Mouse (Mus musculus): Measurements from ENCODE around the gene Wwc1.
"Not testable (repeated sequence)": the region's sequence is repeated elsewhere in the genome, so short reads cannot be mapped to it uniquely, and the experiment has no call there.

The Wwc1 gene

GRCm38 (mm10) chr11:35837156-35838126, 142.9 kb downstream of the Wwc1 start:
- no peak for DNase-seq (ENCODE audit: low read depth, low spot score)

GRCm38 (mm10) chr11:35834022-35834760, 146.1 kb downstream of the Wwc1 start, which contains the start of gene Rars:
Rars (minus strand) TSS chr11:35834506.
- DNase-seq (ENCODE audit: low read depth, low spot score) = peak; percentile 88

- DNase-seq (ENCODE audit: low read depth, low spot score) = no peak
These were observed 147.1 kb downstream of the Wwc1 start for GRCm38 (mm10) chr11:35833270-35833669.

- DNase-seq (ENCODE audit: low read depth, low spot score) = no peak
These were observed 148.2 kb downstream of the Wwc1 start for GRCm38 (mm10) chr11:35832139-35832538.

GRCm38 (mm10) chr11:35827714-35828113, 152.6 kb downstream of the Wwc1 start:
- DNase-seq (ENCODE audit: low read depth, low spot score) = no peak

- DNase-seq (ENCODE audit: low read depth, low spot score) = no peak
These were observed 164.0 kb downstream of the Wwc1 start for GRCm38 (mm10) chr11:35816316-35816715.

- no peak for DNase-seq (ENCODE audit: low read depth, low spot score)
These were observed 168.9 kb downstream of the Wwc1 start for GRCm38 (mm10) chr11:35811458-35811857.

- no peak for DNase-seq (ENCODE audit: low read depth, low spot score)
These were observed 179.0 kb downstream of the Wwc1 start for GRCm38 (mm10) chr11:35801332-35801731.

GRCm38 (mm10) chr11:35798874-35799273, 181.5 kb downstream of the Wwc1 start, which contains the start of gene Fbll1:
Fbll1 (minus strand) TSS chr11:35798884.
- no peak for DNase-seq (ENCODE audit: low read depth, low spot score)

- no peak for DNase-seq (ENCODE audit: low read depth, low spot score)
These were observed 181.9 kb downstream of the Wwc1 start for GRCm38 (mm10) chr11:35798495-35798820.

- DNase-seq (ENCODE audit: low read depth, low spot score) = no peak
These were observed 182.4 kb downstream of the Wwc1 start for GRCm38 (mm10) chr11:35797751-35798494.

GRCm38 (mm10) chr11:35792800-35793199, 187.5 kb downstream of the Wwc1 start:
- not testable (repeated sequence) for DNase-seq (ENCODE audit: low read depth, low spot score)

- DNase-seq (ENCODE audit: low read depth, low spot score) = no peak
These were observed 191.9 kb downstream of the Wwc1 start for GRCm38 (mm10) chr11:35788443-35788842.

Measured in c-Kit-negative CD71-positive TER-119-positive erythroid progenitor cells, embryonic 14.5 days (primary cell).